Mouse (Mus musculus) sigmoid colon, adult 10 weeks (tissue): Measurements from ENCODE around the gene Zfp235. TPM values are rescaled to one million over a fixed set of nuclear protein-coding genes. Genes with fewer than 3 reads are reported as not detected.

Experiments used
- polyA plus RNA-seq: library from polyadenylated mRNA; stranded (reverse); fragments of 350-450 nt; fragmentation: Illumina TruSeq; extraction: RNeasy Lipid Tissue Mini Kit (QIAGEN cat#74804); gene quantifications from one replicate; pipeline ENCODE4 v1.2.3, GENCODE M21; 2014; ENCODE audit warnings: low read depth, low replicate concordance

Gene Zfp235
- polyA plus RNA-seq = 7.3 TPM

GRCm38 (mm10) chr7:24133996-24134828 is at the start of gene Zfp235:
Gene Zfp235 (plus strand): TSS chr7:24134169.

GRCm38 (mm10) chr7:24112156-24112856 is 21.7 kb upstream of the Zfp235 start, which contains the start of gene Zfp112:
Gene Zfp112 (plus strand): TSS chr7:24112314.

GRCm38 (mm10) chr7:24174618-24175336 is 40.8 kb downstream of the Zfp235 start, which contains the start of gene Zfp114:
Gene Zfp114 (plus strand): TSS chr7:24175060.

Other genes starting within 250 kb of the Zfp235 start
- gene Vmn1r178, start 242.2 kb upstream of the Zfp235 start, polyA plus RNA-seq = not detected
- not detected for gene Vmn1r179, start 207.2 kb upstream of the Zfp235 start, polyA plus RNA-seq
- not detected for gene Vmn1r180, start 183.5 kb upstream of the Zfp235 start, polyA plus RNA-seq
- gene Vmn1r181, start 159.6 kb upstream of the Zfp235 start, polyA plus RNA-seq = 0.28 TPM
- gene V1rd19, start 132.5 kb upstream of the Zfp235 start, polyA plus RNA-seq = not detected
- not detected for gene Vmn1r183, start 80.9 kb upstream of the Zfp235 start, polyA plus RNA-seq
- 12.2 TPM for gene Zfp180, start 52.2 kb upstream of the Zfp235 start, polyA plus RNA-seq
- gene Zfp112, start 21.9 kb upstream of the Zfp235 start, polyA plus RNA-seq = 1.7 TPM
- 0.50 TPM for gene Zfp114, start 40.9 kb downstream of the Zfp235 start, polyA plus RNA-seq
- gene Zfp111, start 77.3 kb downstream of the Zfp235 start, polyA plus RNA-seq = 9.3 TPM
- gene Zfp109, start 103.4 kb downstream of the Zfp235 start, polyA plus RNA-seq = 3.1 TPM
- 2.7 TPM for gene Zfp108, start 120.6 kb downstream of the Zfp235 start, polyA plus RNA-seq
- gene Zfp93, start 136.3 kb downstream of the Zfp235 start, polyA plus RNA-seq = 3.0 TPM
- gene Zfp61, start 167.1 kb downstream of the Zfp235 start, polyA plus RNA-seq = 6.9 TPM
- gene Zfp94, start 182.5 kb downstream of the Zfp235 start, polyA plus RNA-seq = 0.85 TPM
- not detected for gene Tescl, start 199.8 kb downstream of the Zfp235 start, polyA plus RNA-seq
- gene Lypd5, start 215.0 kb downstream of the Zfp235 start, polyA plus RNA-seq = not detected
- 1.0 TPM for gene Kcnn4, start 236.1 kb downstream of the Zfp235 start, polyA plus RNA-seq